Mouse (Mus musculus): ENCODE measurements at regions not wholly inside any gene's neighbourhood (a gene's known extent, or its start where the extent isn't known, plus 50 kb on each side); places are given as distances from the start of the nearest gene placed in this dataset.

DNA sequence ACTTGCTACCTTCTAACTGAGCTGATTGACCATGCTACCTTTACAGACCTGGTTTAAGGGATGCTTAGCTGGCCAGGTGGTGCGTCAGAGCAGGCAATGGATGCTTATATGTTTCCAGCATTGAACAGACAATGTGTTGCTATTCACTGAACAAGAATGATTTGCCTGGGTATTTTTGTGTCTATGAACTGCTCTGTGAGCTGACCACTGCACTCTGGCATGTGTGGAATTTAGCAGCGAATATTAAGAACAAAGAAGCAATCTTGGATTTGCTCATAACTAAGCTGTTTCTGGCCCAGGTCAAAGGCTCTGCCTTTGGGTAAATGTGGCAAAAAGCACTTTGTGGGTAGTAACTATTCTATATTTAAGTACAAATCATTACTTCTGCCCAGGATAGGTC lies 58.3 kb upstream of the Ccdc39 start:
- Histone ChIP-seq H3K9ac (ENCODE audit: low read length) (no peak overlapping the region), H3K36me3 (ENCODE audit: control insufficient read depth, insufficient read depth, low read length) (no peaks in the 10 kb centered on the region), H3K9me3 (ENCODE audit: control insufficient read depth, low read length) (no peaks in the 10 kb centered on the region), H3K4me1 (ENCODE audit: control insufficient read depth, insufficient read depth, low read length) (no peaks in the 10 kb centered on the region), H3K4me3 (ENCODE audit: low read depth, low read length) (no peak overlapping the region), H3K27me3 (ENCODE audit: control insufficient read depth, insufficient read depth, low read length) (peaks cover 43% of the 10 kb centered on the region), H3K4me2 (ENCODE audit: low read depth) (no peak overlapping the region), H3K27ac (ENCODE audit: low read depth, low read length) (no peak overlapping the region)
- no peak for ATAC-seq (ENCODE audit: insufficient read depth, low FRiP score, low TSS enrichment)
- DNase-seq (ENCODE audit: low spot score), result no peak
- WGBS, result 84% methylated on average over 2 of the region's 2 CpGs

DNA sequence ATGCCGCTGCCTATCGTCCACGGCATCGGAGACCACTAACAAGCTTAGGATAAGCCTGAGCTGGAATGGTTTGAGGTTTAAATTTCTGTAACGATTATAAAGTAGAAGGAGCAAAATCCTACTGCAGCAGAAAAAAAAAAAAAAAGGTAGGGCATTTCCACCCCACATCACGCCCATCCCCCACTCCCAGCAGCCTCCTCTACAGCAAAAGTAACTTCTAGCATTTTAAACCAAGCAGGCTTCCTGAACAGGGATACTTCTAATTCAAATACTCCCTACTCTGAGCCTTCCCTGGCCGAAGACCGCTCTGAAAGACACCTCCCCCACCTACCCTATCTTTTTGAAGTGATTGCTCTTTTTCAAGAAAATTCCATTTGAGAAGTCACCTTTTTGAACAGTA lies 59.2 kb upstream of the Ccdc39 start:
- ATAC-seq (ENCODE audit: insufficient read depth, low FRiP score, low TSS enrichment) (no peak), DNase-seq (ENCODE audit: low spot score) (no peak)
- whole genome bisulfite sequencing, result 80% methylated on average over 8 of the region's 8 CpGs
- H3K4me2 ChIP-seq (ENCODE audit: low read depth), result no peak overlapping the region
- H3K9ac ChIP-seq (ENCODE audit: low read length), result no peak overlapping the region
- no peaks in the 10 kb centered on the region for H3K4me1 ChIP-seq (ENCODE audit: control insufficient read depth, insufficient read depth, low read length)
- H3K9me3 ChIP-seq (ENCODE audit: control insufficient read depth, low read length), result no peaks in the 10 kb centered on the region
- no peak overlapping the region for H3K4me3 ChIP-seq (ENCODE audit: low read depth, low read length)
- no peaks in the 10 kb centered on the region for H3K36me3 ChIP-seq (ENCODE audit: control insufficient read depth, insufficient read depth, low read length)
- H3K27ac ChIP-seq (ENCODE audit: low read depth, low read length), result no peak overlapping the region
- peaks cover 44% of the 10 kb centered on the region for H3K27me3 ChIP-seq (ENCODE audit: control insufficient read depth, insufficient read depth, low read length)

DNA sequence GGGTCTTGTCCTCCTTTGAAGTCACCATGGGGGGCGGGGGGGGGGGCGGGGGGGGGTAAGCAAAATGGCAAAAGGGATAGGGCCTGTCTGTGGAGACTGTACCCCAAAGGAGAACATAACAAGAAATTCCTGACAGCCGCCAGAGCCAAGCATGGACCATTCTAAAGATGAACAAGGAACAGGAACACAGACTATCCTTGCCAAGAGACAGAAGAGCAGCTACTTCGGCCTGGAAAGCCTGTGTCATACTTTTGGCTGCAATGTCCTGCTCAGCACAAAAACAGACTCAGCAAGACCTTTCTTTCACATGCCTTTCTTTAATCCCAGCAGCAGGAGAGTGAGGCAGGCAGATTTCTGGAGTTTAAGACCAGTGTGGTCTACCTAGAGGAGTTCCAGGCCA lies 59.7 kb upstream of the Ccdc39 start:
- Histone ChIP-seq H3K4me1 (ENCODE audit: control insufficient read depth, insufficient read depth, low read length) (no peaks in the 10 kb centered on the region), H3K4me3 (ENCODE audit: low read depth, low read length) (no peak overlapping the region), H3K27me3 (ENCODE audit: control insufficient read depth, insufficient read depth, low read length) (peaks cover 44% of the 10 kb centered on the region), H3K9ac (ENCODE audit: low read length) (no peak overlapping the region), H3K4me2 (ENCODE audit: low read depth) (no peak overlapping the region), H3K36me3 (ENCODE audit: control insufficient read depth, insufficient read depth, low read length) (no peaks in the 10 kb centered on the region), H3K9me3 (ENCODE audit: control insufficient read depth, low read length) (no peaks in the 10 kb centered on the region), H3K27ac (ENCODE audit: low read depth, low read length) (no peak overlapping the region)
- no peak for DNase-seq (ENCODE audit: low spot score)
- ATAC-seq (ENCODE audit: insufficient read depth, low FRiP score, low TSS enrichment), result no peak
- 44% methylated on average over 4 of the region's 4 CpGs for WGBS

DNA sequence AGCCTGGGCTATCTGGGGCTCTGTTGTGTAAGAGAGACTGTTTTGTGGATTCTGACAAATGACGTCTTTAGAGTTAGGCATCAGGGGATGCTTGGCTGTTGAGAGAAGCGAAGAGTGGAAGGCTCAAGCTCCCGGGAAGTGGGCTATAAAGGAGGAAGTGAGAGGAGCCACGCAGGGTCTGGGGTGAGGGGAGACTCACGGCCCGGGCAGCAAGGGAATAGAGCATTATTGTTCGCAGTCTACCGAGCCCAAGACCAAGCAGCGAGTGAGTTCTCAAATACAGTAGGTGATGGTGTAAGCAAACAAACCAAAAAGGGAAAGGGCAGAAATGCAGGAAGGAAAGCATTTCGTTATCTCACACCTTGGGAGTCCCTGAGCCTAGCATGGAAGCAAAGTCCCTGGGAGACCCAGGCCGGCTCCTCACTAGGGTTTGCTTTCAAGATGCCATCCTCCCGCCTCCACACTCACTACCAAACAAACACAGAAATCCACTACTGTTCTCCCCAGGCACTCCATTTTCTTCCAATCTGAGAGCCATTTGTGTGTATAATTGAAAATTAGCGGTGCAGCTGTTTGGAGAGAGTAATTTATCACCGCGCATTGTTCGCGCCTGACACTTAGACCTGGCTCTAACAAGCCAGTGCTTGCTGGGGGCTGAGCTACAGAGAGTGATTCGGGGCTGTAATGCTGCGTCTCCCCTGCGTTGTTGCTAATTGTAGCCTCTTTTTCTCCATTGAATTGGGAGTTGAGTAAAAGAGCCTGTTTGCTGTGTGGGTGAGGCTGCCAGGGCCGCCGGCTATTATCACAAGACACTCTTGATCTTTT lies 61.0 kb upstream of the Ccdc39 start:
- WGBS, result 35% methylated on average over 22 of the region's 22 CpGs
- no peak overlapping the region for H3K4me3 ChIP-seq (ENCODE audit: low read depth, low read length)
- peaks cover 40% of the 10 kb centered on the region for H3K27me3 ChIP-seq (ENCODE audit: control insufficient read depth, insufficient read depth, low read length)
- H3K4me1 ChIP-seq (ENCODE audit: control insufficient read depth, insufficient read depth, low read length), result no peaks in the 10 kb centered on the region
- DNase-seq (ENCODE audit: low spot score), result peak; percentile 78
- no peaks in the 10 kb centered on the region for H3K36me3 ChIP-seq (ENCODE audit: control insufficient read depth, insufficient read depth, low read length)
- no peaks in the 10 kb centered on the region for H3K9me3 ChIP-seq (ENCODE audit: control insufficient read depth, low read length)
- H3K9ac ChIP-seq (ENCODE audit: low read length), result no peak overlapping the region
- H3K4me2 ChIP-seq (ENCODE audit: low read depth), result peak overlapping the region; percentile 8
- peak; percentile 92 for ATAC-seq (ENCODE audit: insufficient read depth, low FRiP score, low TSS enrichment)
- no peak overlapping the region for H3K27ac ChIP-seq (ENCODE audit: low read depth, low read length)

DNA sequence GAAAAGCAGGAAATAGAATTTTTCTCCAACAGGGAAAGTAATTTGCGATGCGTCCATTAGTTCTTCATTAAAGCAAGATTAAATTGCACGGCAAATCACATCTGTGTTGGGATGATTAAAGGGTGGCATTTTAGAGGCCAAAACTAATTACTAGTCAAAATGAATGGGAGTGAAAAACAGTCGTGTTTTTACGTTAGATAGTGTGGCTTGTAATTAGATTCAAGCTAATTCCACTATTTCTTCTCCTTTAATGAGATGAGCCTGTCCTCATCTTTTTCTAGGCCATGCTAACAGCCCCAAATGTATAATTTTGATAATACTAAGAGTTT lies 61.5 kb upstream of the Ccdc39 start:
- H3K4me1 ChIP-seq (ENCODE audit: control insufficient read depth, insufficient read depth, low read length), result no peaks in the 10 kb centered on the region
- no peaks in the 10 kb centered on the region for H3K36me3 ChIP-seq (ENCODE audit: control insufficient read depth, insufficient read depth, low read length)
- H3K27me3 ChIP-seq (ENCODE audit: control insufficient read depth, insufficient read depth, low read length), result peaks cover 40% of the 10 kb centered on the region
- peak overlapping the region; percentile 8; the same call in 1 of the 2 replicates for H3K4me2 ChIP-seq (ENCODE audit: low read depth)
- no peak overlapping the region for H3K4me3 ChIP-seq (ENCODE audit: low read depth, low read length)
- H3K27ac ChIP-seq (ENCODE audit: low read depth, low read length), result no peak overlapping the region
- ATAC-seq (ENCODE audit: insufficient read depth, low FRiP score, low TSS enrichment), result 0 out of 2 replicates have a peak, but pooled peaks have one; percentile 6
- H3K9ac ChIP-seq (ENCODE audit: low read length), result no peak overlapping the region
- no peak for DNase-seq (ENCODE audit: low spot score)
- no peaks in the 10 kb centered on the region for H3K9me3 ChIP-seq (ENCODE audit: control insufficient read depth, low read length)
- WGBS, result 24% methylated on average over 5 of the region's 5 CpGs

DNA sequence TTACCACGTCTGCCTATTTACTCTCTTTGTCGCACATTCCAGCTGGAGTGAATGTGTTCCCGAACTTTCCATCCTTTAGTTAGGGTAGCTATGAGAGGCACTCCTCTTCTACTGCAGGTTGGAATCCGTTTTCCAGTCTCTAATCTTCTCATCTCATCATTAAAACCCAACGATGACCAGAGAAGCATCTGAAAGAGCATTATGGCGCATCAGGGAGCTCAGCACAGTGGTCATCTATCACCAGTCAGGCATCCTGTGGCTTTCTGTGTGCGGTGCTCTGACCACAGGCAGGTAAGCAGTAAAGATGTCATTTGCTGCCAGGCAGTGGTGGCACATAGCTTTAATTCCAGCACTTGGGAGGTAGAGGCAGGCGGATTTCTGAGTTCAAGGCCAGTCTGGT lies 63.0 kb upstream of the Ccdc39 start:
- Histone ChIP-seq H3K4me1 (ENCODE audit: control insufficient read depth, insufficient read depth, low read length) (no peaks in the 10 kb centered on the region), H3K9me3 (ENCODE audit: control insufficient read depth, low read length) (no peaks in the 10 kb centered on the region), H3K27ac (ENCODE audit: low read depth, low read length) (no peak overlapping the region), H3K27me3 (ENCODE audit: control insufficient read depth, insufficient read depth, low read length) (peaks cover 38% of the 10 kb centered on the region), H3K4me2 (ENCODE audit: low read depth) (no peak overlapping the region), H3K4me3 (ENCODE audit: low read depth, low read length) (no peak overlapping the region), H3K9ac (ENCODE audit: low read length) (no peak overlapping the region), H3K36me3 (ENCODE audit: control insufficient read depth, insufficient read depth, low read length) (no peaks in the 10 kb centered on the region)
- ATAC-seq (ENCODE audit: insufficient read depth, low FRiP score, low TSS enrichment) (no peak), DNase-seq (ENCODE audit: low spot score) (no peak)
- WGBS, result 84% methylated on average over 8 of the region's 8 CpGs

DNA sequence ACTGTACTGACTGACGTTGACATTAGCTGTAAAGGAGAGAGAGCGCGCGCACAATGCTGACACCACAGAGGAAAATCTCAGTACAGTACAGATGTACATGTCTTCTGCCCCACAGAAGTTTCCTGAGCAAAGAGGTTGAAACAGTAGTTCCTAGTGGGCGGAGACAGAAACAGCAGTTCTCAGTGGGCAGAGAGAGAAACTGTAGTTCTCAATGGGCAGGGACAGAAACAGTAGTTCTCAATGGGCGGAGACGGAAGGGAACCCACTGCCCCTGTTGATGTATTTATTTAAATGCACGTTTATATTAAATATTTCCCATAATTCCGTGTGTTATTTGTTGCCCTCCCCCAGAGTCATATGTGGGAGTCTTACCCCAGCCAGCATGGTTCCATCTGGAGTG lies 67.4 kb upstream of the Ccdc39 start:
- WGBS, result 87% methylated on average over 9 of the region's 9 CpGs
- no peak for ATAC-seq (ENCODE audit: insufficient read depth, low FRiP score, low TSS enrichment)
- no peak overlapping the region for H3K4me3 ChIP-seq (ENCODE audit: low read depth, low read length)
- H3K4me2 ChIP-seq (ENCODE audit: low read depth), result no peak overlapping the region
- no peaks in the 10 kb centered on the region for H3K36me3 ChIP-seq (ENCODE audit: control insufficient read depth, insufficient read depth, low read length)
- H3K4me1 ChIP-seq (ENCODE audit: control insufficient read depth, insufficient read depth, low read length), result no peaks in the 10 kb centered on the region
- H3K9me3 ChIP-seq (ENCODE audit: control insufficient read depth, low read length), result no peaks in the 10 kb centered on the region
- H3K27ac ChIP-seq (ENCODE audit: low read depth, low read length), result no peak overlapping the region
- no peak for DNase-seq (ENCODE audit: low spot score)
- H3K9ac ChIP-seq (ENCODE audit: low read length), result no peak overlapping the region
- peaks cover 11% of the 10 kb centered on the region for H3K27me3 ChIP-seq (ENCODE audit: control insufficient read depth, insufficient read depth, low read length)

DNA sequence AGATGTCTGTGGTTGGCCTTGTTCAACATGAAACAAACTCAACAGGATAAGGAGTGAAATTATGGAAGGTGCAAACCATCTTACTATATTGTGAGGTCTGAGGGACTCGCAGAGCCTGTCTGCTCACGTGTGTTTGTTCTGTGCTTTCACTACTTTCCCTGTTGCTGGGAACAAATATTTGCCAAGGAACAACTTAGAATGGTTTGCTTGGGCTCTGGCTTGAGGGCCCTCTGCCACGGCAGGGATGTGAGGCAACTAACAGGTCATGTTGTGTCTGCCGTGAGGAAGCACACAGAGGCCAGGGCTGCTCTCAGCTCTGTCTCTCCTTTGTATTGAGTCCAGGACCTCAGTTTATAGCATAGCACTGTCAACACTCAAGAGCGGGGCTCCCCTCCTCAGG lies 69.4 kb upstream of the Ccdc39 start:
- H3K27ac ChIP-seq (ENCODE audit: low read depth, low read length), result no peak overlapping the region
- ATAC-seq (ENCODE audit: insufficient read depth, low FRiP score, low TSS enrichment), result no peak

DNA sequence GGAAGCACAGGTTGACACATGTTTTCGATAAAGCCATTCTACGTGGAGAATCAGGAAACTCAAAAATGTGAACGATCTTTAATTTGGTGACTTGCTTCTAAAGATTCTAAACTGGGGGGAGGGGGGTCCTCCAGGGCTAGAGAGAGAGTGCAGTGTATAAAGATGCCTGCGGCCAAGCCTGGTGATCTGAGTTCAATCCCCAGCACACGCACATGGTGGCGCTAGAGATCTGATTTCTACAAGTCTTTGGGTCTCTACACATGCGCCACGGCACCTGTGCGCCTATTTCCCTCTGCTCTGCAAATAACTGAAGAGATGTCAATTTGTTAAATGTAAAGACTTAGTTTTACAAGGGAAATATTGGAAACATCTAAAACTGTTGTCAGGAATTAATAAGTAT lies 70.3 kb upstream of the Ccdc39 start:
- Histone ChIP-seq H3K27ac (ENCODE audit: low read depth, low read length) (no peak overlapping the region), H3K4me1 (ENCODE audit: control insufficient read depth, insufficient read depth, low read length) (no peaks in the 10 kb centered on the region), H3K4me3 (ENCODE audit: low read depth, low read length) (no peak overlapping the region), H3K36me3 (ENCODE audit: control insufficient read depth, insufficient read depth, low read length) (no peaks in the 10 kb centered on the region), H3K4me2 (ENCODE audit: low read depth) (no peak overlapping the region), H3K9ac (ENCODE audit: low read length) (no peak overlapping the region), H3K9me3 (ENCODE audit: control insufficient read depth, low read length) (no peaks in the 10 kb centered on the region), H3K27me3 (ENCODE audit: control insufficient read depth, insufficient read depth, low read length) (no peaks in the 10 kb centered on the region)
- ATAC-seq (ENCODE audit: insufficient read depth, low FRiP score, low TSS enrichment), result no peak
- DNase-seq (ENCODE audit: low spot score), result no peak
- 57% methylated on average over 9 of the region's 9 CpGs for WGBS

More for the DNA sequence above, 69.4 kb upstream of the Ccdc39 start:
- no peak for DNase-seq (ENCODE audit: low spot score)
- Histone ChIP-seq H3K4me1 (ENCODE audit: control insufficient read depth, insufficient read depth, low read length) (no peaks in the 10 kb centered on the region), H3K4me3 (ENCODE audit: low read depth, low read length) (no peak overlapping the region), H3K9me3 (ENCODE audit: control insufficient read depth, low read length) (no peaks in the 10 kb centered on the region), H3K27me3 (ENCODE audit: control insufficient read depth, insufficient read depth, low read length) (no peaks in the 10 kb centered on the region; the same call in 1 of the 2 replicates), H3K4me2 (ENCODE audit: low read depth) (no peak overlapping the region), H3K9ac (ENCODE audit: low read length) (no peak overlapping the region), H3K36me3 (ENCODE audit: control insufficient read depth, insufficient read depth, low read length) (no peaks in the 10 kb centered on the region)
- WGBS, result 84% methylated on average over 5 of the region's 5 CpGs

All from neural tube, embryonic 11.5 days (tissue).